Mouse (Mus musculus) limb, embryonic 13.5 days (tissue): ENCODE measurements around the gene Tex22. TPM values are rescaled to one million over a fixed set of nuclear protein-coding genes. Genes with fewer than 3 reads are reported as not detected.
A peak's percentile ranks its signal among the peaks of the same experiment; 100 is the strongest.

Experiments used
- ATAC-seq: fragments of 200-750 bp; cut with Nextera tagmentation; 2 replicates; pipeline ENCODE4 v1.8.0; 2017; ENCODE audit warnings: low read depth, moderate number of reproducible peaks, moderate TSS enrichment; ENCODE audit not compliant: low FRiP score
- H3K27ac ChIP-seq: fragments of 300-500 bp; sonication (generic); 2 replicates; pipeline ENCODE4 v1.5.1; 2015; ENCODE audit warnings: inconsistent platforms, mild to moderate bottlenecking, moderate library complexity
- H3K27me3 ChIP-seq: fragments of 300-500 bp; sonication (generic); 2 replicates; pipeline ENCODE4 v1.6.1; 2015; ENCODE audit warnings: mild to moderate bottlenecking, inconsistent platforms
- H3K36me3 ChIP-seq: fragments of 300-500 bp; sonication (generic); 2 replicates; pipeline ENCODE4 v1.6.1; 2015; ENCODE audit warnings: inconsistent platforms, mild to moderate bottlenecking, moderate library complexity
- H3K4me1 ChIP-seq: fragments of 300-500 bp; sonication (generic); 2 replicates; pipeline ENCODE4 v1.6.1; 2015; ENCODE audit warnings: inconsistent platforms
- H3K4me2 ChIP-seq: fragments of 300-500 bp; sonication (generic); replicated peaks from 2 replicates; pipeline ENCODE4 v1.6.1; 2015; ENCODE audit warnings: inconsistent platforms, mild to moderate bottlenecking, moderate library complexity
- H3K4me3 ChIP-seq: fragments of 300-500 bp; sonication (generic); 2 replicates; pipeline ENCODE4 v1.5.1; 2015; ENCODE audit warnings: moderate library complexity, mild to moderate bottlenecking, inconsistent platforms
- H3K9ac ChIP-seq: fragments of 300-500 bp; sonication (generic); 2 replicates; pipeline ENCODE4 v1.6.1; 2015; ENCODE audit warnings: mild to moderate bottlenecking, inconsistent platforms
- H3K9me3 ChIP-seq: fragments of 300-500 bp; sonication (generic); 2 replicates; pipeline ENCODE4 v1.6.1; 2016; ENCODE audit warnings: inconsistent platforms
- WGBS: fragments of 180-500 bp; shearing (Covaris S2); methylation state at CpG from one replicate; pipeline ENCODE4 v1.1.7; 2015; 5-methylcytosine and 5-hydroxymethylcytosine counted together
- polyA plus RNA-seq: library from polyadenylated mRNA; unstranded; fragments of >200 nt; fragmentation: Nextera tagmentation; extraction: Ambion mirVana; gene quantifications from 2 replicates; pipeline ENCODE4 v1.2.1, GENCODE M21; 2015

The Tex22 gene
- polyA plus RNA-seq, 1 experiment from 2014 or later, result 0.14 TPM

DNA sequence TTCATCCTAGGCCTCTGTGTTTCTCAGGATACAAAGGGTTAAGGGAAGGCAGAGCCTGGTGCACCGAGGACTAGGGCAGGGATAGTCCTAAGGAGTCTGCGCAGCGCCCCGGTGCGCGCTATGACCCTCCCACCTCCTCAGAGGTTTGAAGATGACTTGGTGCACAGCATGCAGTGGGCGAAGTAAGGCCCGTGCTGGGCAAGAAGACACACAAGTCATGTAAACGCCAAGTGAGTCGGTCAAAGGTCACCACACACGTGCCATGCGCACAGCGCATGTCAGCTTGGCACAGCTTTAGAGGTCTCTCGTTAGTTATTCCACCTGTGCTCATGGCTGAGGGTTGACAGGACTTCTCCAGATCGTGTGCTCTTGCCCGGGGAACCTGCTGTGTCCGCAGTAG is 15.8 kb downstream of the Tex22 start:
- Histone ChIP-seq H3K36me3 (no peaks in the 10 kb centered on the region), H3K4me2 (no peak overlapping the region), H3K4me3 (no peak overlapping the region), H3K9me3 (no peaks in the 10 kb centered on the region), H3K4me1 (no peaks in the 10 kb centered on the region), H3K27ac (no peak overlapping the region), H3K9ac (no peak overlapping the region), H3K27me3 (peaks cover 8% of the 10 kb centered on the region; the same call in 1 of the 2 replicates)
- ATAC-seq, result no peak
- WGBS, result 85% methylated on average over 17 of the region's 17 CpGs

GRCm38 (mm10) chr12:113097040-113097439 is 22.7 kb downstream of the Tex22 start:
- Histone ChIP-seq H3K36me3 (peaks cover 11% of the 10 kb centered on the region; the same call in 1 of the 2 replicates), H3K4me2 (peak overlapping the region; percentile 96), H3K9ac (peak overlapping the region; percentile 100), H3K9me3 (no peaks in the 10 kb centered on the region), H3K27me3 (no peaks in the 10 kb centered on the region), H3K4me1 (peaks cover 37% of the 10 kb centered on the region), H3K27ac (no peak overlapping the region), H3K4me3 (peak overlapping the region; percentile 99)
- WGBS, result 86% methylated on average over 5 of the region's 5 CpGs
- peak; percentile 4; the same call in 1 of the 2 replicates for ATAC-seq

DNA sequence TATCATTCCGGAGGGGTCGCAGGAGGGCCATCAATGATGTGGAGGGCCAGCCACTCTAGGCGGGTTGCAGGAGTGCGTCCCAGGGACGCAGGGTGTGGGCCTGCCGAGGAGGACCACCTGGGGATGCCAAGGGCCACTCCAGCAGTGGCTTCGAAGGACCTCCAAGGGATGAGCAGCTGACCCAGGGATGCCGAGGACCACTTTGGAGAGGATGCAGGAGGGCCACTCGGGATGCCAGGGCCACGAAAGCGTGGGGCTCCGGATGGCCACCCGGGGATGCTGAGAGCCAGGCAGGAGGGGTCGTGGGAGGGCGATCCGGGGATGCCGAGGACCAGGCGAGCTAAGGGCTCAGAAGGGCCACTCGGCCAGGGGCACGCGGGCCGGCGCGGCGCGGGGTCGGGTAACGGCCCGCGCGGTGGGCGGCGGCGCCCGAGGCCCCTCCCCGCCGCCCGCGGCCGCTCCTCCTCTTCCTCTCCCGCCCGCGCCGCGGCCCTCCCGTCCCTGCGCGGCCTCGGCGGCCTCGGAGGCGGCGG is 23.5 kb downstream of the Tex22 start, which contains the start of gene Mta1:
Mta1 (plus strand) TSS at position 530 of the 533 bp plus-strand sequence.
- Histone ChIP-seq H3K36me3 (peaks cover 11% of the 10 kb centered on the region; the same call in 1 of the 2 replicates), H3K4me1 (peaks cover 43% of the 10 kb centered on the region), H3K27ac (peak within 1 kb of the TSS; percentile 79), H3K4me3 (peak within 1 kb of the TSS; percentile 99), H3K27me3 (no peaks in the 10 kb centered on the region), H3K4me2 (peak within 1 kb of the TSS; percentile 96), H3K9me3 (no peaks in the 10 kb centered on the region), H3K9ac (peak within 1 kb of the TSS; percentile 100)
- peak; percentile 83 for ATAC-seq
- WGBS, result 1% methylated on average over 27 of the region's 53 CpGs

- Histone ChIP-seq H3K4me3 (peak overlapping the region; percentile 99), H3K9ac (peak overlapping the region; percentile 100), H3K27me3 (no peaks in the 10 kb centered on the region), H3K36me3 (peaks cover 16% of the 10 kb centered on the region), H3K4me1 (peaks cover 45% of the 10 kb centered on the region), H3K9me3 (no peaks in the 10 kb centered on the region), H3K4me2 (peak overlapping the region; percentile 96), H3K27ac (peak overlapping the region; percentile 79)
- under 1% methylated on average over 37 of the region's 60 CpGs for WGBS
- no peak; the same call in 1 of the 2 replicates for ATAC-seq
Measured at GRCm38 (mm10) chr12:113098530-113099151, 24.3 kb downstream of the Tex22 start.

GRCm38 (mm10) chr12:113099470-113100237 is 25.4 kb downstream of the Tex22 start:
- Histone ChIP-seq H3K36me3 (peaks cover 26% of the 10 kb centered on the region), H3K9ac (peak overlapping the region; percentile 100), H3K27me3 (no peaks in the 10 kb centered on the region), H3K9me3 (no peaks in the 10 kb centered on the region), H3K4me2 (peak overlapping the region; percentile 96), H3K27ac (peak overlapping the region; percentile 33; the same call in 1 of the 2 replicates), H3K4me3 (peak overlapping the region; percentile 99), H3K4me1 (peaks cover 50% of the 10 kb centered on the region)
- 26% methylated on average over 6 of the region's 6 CpGs for WGBS
- ATAC-seq, result no peak

GRCm38 (mm10) chr12:113100448-113101076 is 26.3 kb downstream of the Tex22 start:
- Histone ChIP-seq H3K36me3 (peaks cover 34% of the 10 kb centered on the region), H3K4me3 (no peak overlapping the region; the same call in 1 of the 2 replicates), H3K27me3 (no peaks in the 10 kb centered on the region), H3K4me1 (peaks cover 50% of the 10 kb centered on the region), H3K27ac (no peak overlapping the region), H3K4me2 (peak overlapping the region; percentile 96; the same call in 1 of the 2 replicates), H3K9me3 (no peaks in the 10 kb centered on the region), H3K9ac (peak overlapping the region; percentile 100; the same call in 1 of the 2 replicates)
- WGBS, result 82% methylated on average over 5 of the region's 5 CpGs
- no peak for ATAC-seq

DNA sequence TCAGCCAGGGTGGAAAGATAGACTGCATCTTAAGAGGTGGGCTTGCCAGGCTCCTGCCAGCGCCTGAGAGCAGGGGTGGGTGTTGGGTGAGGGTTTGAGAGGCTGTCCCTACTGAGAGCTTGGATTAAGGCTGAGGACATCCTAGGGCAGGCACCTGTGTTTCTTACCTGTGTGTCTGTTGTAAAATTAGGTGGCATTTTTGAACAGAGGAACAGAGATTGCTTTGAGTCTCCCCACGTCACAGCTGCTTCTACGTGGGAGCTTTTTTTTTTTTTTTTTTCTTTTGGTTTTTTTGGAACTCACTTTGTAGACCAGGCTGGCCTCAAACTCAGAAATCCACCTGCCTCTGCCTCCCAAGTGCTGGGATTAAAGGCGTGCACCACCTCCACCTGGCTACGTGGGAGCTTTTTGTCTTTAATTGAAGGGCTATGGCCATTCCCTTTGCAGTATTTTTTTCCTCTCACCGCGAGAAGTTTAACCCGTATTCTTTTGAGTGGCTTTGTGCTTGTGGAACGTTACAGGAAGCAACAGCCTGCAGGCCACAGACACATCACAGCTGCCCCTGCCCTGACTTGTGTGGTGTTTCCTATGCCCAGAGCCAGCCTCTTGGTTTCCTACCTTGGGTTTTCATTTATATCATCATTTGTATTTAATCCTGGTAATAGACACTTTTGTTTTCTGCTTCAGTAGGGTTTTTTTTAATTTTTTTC is 27.1 kb downstream of the Tex22 start:
- peaks cover 3% of the 10 kb centered on the region; the same call in 1 of the 2 replicates for H3K9me3 ChIP-seq
- H3K4me1 ChIP-seq, result peaks cover 54% of the 10 kb centered on the region
- no peak overlapping the region for H3K27ac ChIP-seq
- peaks cover 39% of the 10 kb centered on the region for H3K36me3 ChIP-seq
- H3K4me3 ChIP-seq, result no peak overlapping the region
- 83% methylated on average over 9 of the region's 9 CpGs for WGBS
- no peaks in the 10 kb centered on the region for H3K27me3 ChIP-seq
- no peak for ATAC-seq
- H3K4me2 ChIP-seq, result no peak overlapping the region
- no peak overlapping the region for H3K9ac ChIP-seq

DNA sequence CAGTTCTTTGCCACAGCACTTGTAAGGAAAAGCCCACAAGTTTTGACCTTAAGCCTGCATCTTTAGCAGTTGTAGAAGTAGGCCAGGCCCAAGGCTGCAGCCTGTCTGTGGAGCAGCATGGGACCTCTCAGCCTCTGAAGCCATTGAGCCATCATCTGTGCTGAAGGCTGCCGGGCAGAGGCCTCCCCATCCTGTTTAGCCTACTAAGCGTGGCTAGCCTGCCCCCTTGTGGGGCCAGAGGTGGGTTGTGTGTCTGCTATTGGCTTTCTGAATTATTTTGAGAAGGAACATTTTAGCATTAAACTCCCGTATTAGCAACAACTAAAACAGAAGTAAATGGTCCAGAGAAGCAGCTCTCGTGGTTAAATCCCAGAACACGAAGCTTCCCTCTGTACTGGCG is 28.2 kb downstream of the Tex22 start:
- Histone ChIP-seq H3K9me3 (peaks cover 3% of the 10 kb centered on the region; the same call in 1 of the 2 replicates), H3K4me1 (peaks cover 57% of the 10 kb centered on the region), H3K4me3 (no peak overlapping the region), H3K27me3 (no peaks in the 10 kb centered on the region), H3K4me2 (no peak overlapping the region), H3K36me3 (peaks cover 41% of the 10 kb centered on the region), H3K27ac (no peak overlapping the region), H3K9ac (no peak overlapping the region)
- WGBS, result 61% methylated on average over 6 of the region's 6 CpGs
- ATAC-seq, result no peak

GRCm38 (mm10) chr12:113103846-113104451 is 29.6 kb downstream of the Tex22 start:
- no peak overlapping the region for H3K27ac ChIP-seq
- no peak overlapping the region for H3K4me2 ChIP-seq
- ATAC-seq, result no peak
- no peaks in the 10 kb centered on the region for H3K27me3 ChIP-seq
- no peak overlapping the region for H3K4me3 ChIP-seq
- H3K9ac ChIP-seq, result no peak overlapping the region
- 79% methylated on average over 8 of the region's 8 CpGs for WGBS
- peaks cover 47% of the 10 kb centered on the region for H3K36me3 ChIP-seq
- H3K4me1 ChIP-seq, result peaks cover 62% of the 10 kb centered on the region
- peaks cover 3% of the 10 kb centered on the region; the same call in 1 of the 2 replicates for H3K9me3 ChIP-seq

GRCm38 (mm10) chr12:113106386-113106785 is 32.1 kb downstream of the Tex22 start:
- no peak for ATAC-seq
- no peak overlapping the region for H3K4me3 ChIP-seq
- H3K4me2 ChIP-seq, result no peak overlapping the region
- H3K9me3 ChIP-seq, result peaks cover 3% of the 10 kb centered on the region; the same call in 1 of the 2 replicates
- H3K9ac ChIP-seq, result no peak overlapping the region
- H3K27me3 ChIP-seq, result no peaks in the 10 kb centered on the region
- H3K27ac ChIP-seq, result no peak overlapping the region
- WGBS, result 78% methylated on average over 6 of the region's 6 CpGs
- peaks cover 37% of the 10 kb centered on the region for H3K36me3 ChIP-seq
- H3K4me1 ChIP-seq, result peaks cover 55% of the 10 kb centered on the region
